Mouse (Mus musculus) heart, adult 2 months (tissue): Measurements from ENCODE around the gene Ace3.

Source experiments
- CTCF ChIP-seq: fragments of 200-600 bp; IDR thresholded peaks from 2 replicates; pipeline ENCODE4 v1.8.1; 2022; ENCODE audit warnings: antibody characterized with exemption, mild to moderate bottlenecking, moderate library complexity
- POLR2A ChIP-seq: fragments of 200-500 bp; IDR thresholded peaks from 2 replicates; pipeline ENCODE4 v1.6.1; 2011; ENCODE audit warnings: mild to moderate bottlenecking, low read depth, low read length, control low read depth; ENCODE audit not compliant: insufficient read depth

GRCm38 (mm10) chr11:106000062-106000461 is 5.6 kb downstream of the Ace3 start:
- TF ChIP-seq CTCF: no peak
- TF ChIP-seq POLR2A: no peak
